Comparison of ENCODE assay signal across 8 mouse cellular contexts in genomic region chr5:142821974-142822285, GRCm38 (mm10). TPM values are rescaled to one million over a fixed set of nuclear protein-coding genes. Genes with fewer than 3 reads are reported as not detected.
DNase-seq lines count a peak whose midpoint lies in the region; ATAC-seq lines count a peak whose summit lies in the region.

No protein-coding gene starts in this region.

- H3K9ac ChIP-seq in heart, embryonic 11.5 days (ENCODE audit: low read depth, low read length), result peak overlapping the region; percentile 100
- H3K9ac ChIP-seq in liver, embryonic 12.5 days, result peak overlapping the region; percentile 68

- peaks cover 17% of the 10 kb centered on the region for H3K4me1 ChIP-seq in heart, embryonic 11.5 days (ENCODE audit: control insufficient read depth, insufficient read depth, low read length)
- H3K4me1 ChIP-seq in liver, embryonic 12.5 days, result peaks cover 43% of the 10 kb centered on the region

- no peaks in the 10 kb centered on the region for H3K9me3 ChIP-seq in heart, embryonic 11.5 days (replicated peaks; ENCODE audit: control insufficient read depth, low read length)
- no peaks in the 10 kb centered on the region for H3K9me3 ChIP-seq in liver, embryonic 12.5 days (replicated peaks)

- H3K27me3 ChIP-seq in heart, embryonic 11.5 days (ENCODE audit: control insufficient read depth, insufficient read depth, low read length), result no peaks in the 10 kb centered on the region
- peaks cover 99% of the 10 kb centered on the region for H3K27me3 ChIP-seq in liver, embryonic 12.5 days (replicated peaks)

- peak overlapping the region; percentile 80 for H3K4me2 ChIP-seq in heart, embryonic 11.5 days
- peak overlapping the region; percentile 79 for H3K4me2 ChIP-seq in liver, embryonic 12.5 days

- 0% methylated on average over 9 of the region's 9 CpGs for WGBS in heart, embryonic 11.5 days (ENCODE audit: insufficient replicate concordance)
- 0% methylated on average over 9 of the region's 9 CpGs for WGBS in liver, embryonic 12.5 days (ENCODE audit: insufficient replicate concordance)

- peak overlapping the region; percentile 100 for H3K27ac ChIP-seq in heart, embryonic 11.5 days (ENCODE audit: low read depth, low read length)
- peak overlapping the region; percentile 85 for H3K27ac ChIP-seq in liver, embryonic 12.5 days

- no peak for ATAC-seq in heart, embryonic 11.5 days (replicated peaks; ENCODE audit: insufficient number of reproducible peaks, low FRiP score, low TSS enrichment)
- ATAC-seq in liver, embryonic 12.5 days, result no peak

- peak overlapping the region; percentile 97 for H3K4me3 ChIP-seq in heart, embryonic 11.5 days (ENCODE audit: low read depth, low read length)
- peak overlapping the region; percentile 63 for H3K4me3 ChIP-seq in liver, embryonic 12.5 days

- H3K36me3 ChIP-seq in heart, embryonic 11.5 days (ENCODE audit: control insufficient read depth, insufficient read depth, low read length), result no peaks in the 10 kb centered on the region
- H3K36me3 ChIP-seq in liver, embryonic 12.5 days, result no peaks in the 10 kb centered on the region

- intact Hi-C loops in heart, postnatal 10 days (cut with DNase I), result loop anchor here (2.0 kb wide), 1 partner anchor 55 kb away; no protein-coding TSS in a partner anchor
- intact Hi-C loops in gastrocnemius, postnatal 14 days (cut with DNase I; ENCODE audit: low total_unique reads), result no loop called here

- DNase-seq in heart, postnatal 10 days, result no peak
- DNase-seq in urinary bladder, postnatal 25 days (ENCODE audit: low spot score), result peak; percentile 41
- DNase-seq in urinary bladder, postnatal 4 days (ENCODE audit: low spot score in 2 of 2), result no peak
- DNase-seq in frontal cortex, postnatal 25 days (ENCODE audit: low spot score in 2 of 2), result no peak
- no peak for DNase-seq in gastrocnemius, postnatal 14 days
- DNase-seq in kidney, postnatal 25 days, result no peak

RNA-seq across cellular contexts. Expression of gene Tnrc18, which starts 4.5 kb away (rescaled TPM):
- polyA plus RNA-seq in heart, embryonic 11.5 days (2014; fragmentation: Nextera tagmentation; extraction: Ambion mirVana), result 23.5 and 24.4 TPM in 2 replicates
- 10 to 100 TPM; 80.1 to 91.3 TPM for total RNA-seq in heart, postnatal 10 days (2021)
- polyA plus RNA-seq in liver, embryonic 12.5 days (2016; fragmentation: Nextera tagmentation; extraction: Ambion mirVana), result 8.8 and 8.9 TPM in 2 replicates
- 10 to 100 TPM; 36.2 to 37.1 TPM for total RNA-seq in gastrocnemius, postnatal 14 days (2021)
